Mouse (Mus musculus) CH12.LX (cell line): ENCODE results near the gene Aspn. TPM values are rescaled to one million over a fixed set of nuclear protein-coding genes. Genes with fewer than 3 reads are reported as not detected.

Source experiments
- DNase-seq: peaks from one replicate; pipeline ENCODE4 v3.0.0-alpha.2; 2013; ENCODE audit errors: extremely low read depth
- H3K27ac ChIP-seq: 2 replicates; pipeline ENCODE4 v1.5.1; 2012; ENCODE audit warnings: low read depth, mild to moderate bottlenecking, control low read depth, moderate library complexity; ENCODE audit not compliant: insufficient read depth
- H3K27me3 ChIP-seq: replicated peaks from 2 replicates; pipeline ENCODE3; 2012; ENCODE audit warnings: inconsistent platforms
- H3K36me3 ChIP-seq, 2 experiments: replicated peaks in 1 of 2; 2 replicates each; pipeline versions ENCODE3 to v1.6.1; 2012; ENCODE audit warnings: inconsistent platforms in 1 of 2, low read length in 1 of 2, mild to moderate bottlenecking in 1 of 2, mixed read lengths in 1 of 2, moderate library complexity in 1 of 2; ENCODE audit not compliant: control insufficient read depth in 1 of 2, insufficient read depth in 1 of 2
- H3K4me1 ChIP-seq, 2 experiments: 2 replicates each; pipeline ENCODE4 v1.6.1; 2012; ENCODE audit warnings: inconsistent platforms in 1 of 2, moderate library complexity in 1 of 2; ENCODE audit not compliant: insufficient read depth in 2 of 2, control insufficient read depth in 1 of 2
- H3K4me2 ChIP-seq: 2 replicates; pipeline ENCODE4 v1.6.1; 2012; ENCODE audit warnings: low read depth, mild to moderate bottlenecking, control low read depth; ENCODE audit not compliant: poor library complexity, insufficient read depth, severe bottlenecking
- H3K4me3 ChIP-seq, 3 experiments: fragments of 150-350 bp in 1 of 3; sonication (generic) in 1 of 3; replicated peaks in 1 of 3; 2 replicates each; pipeline versions ENCODE3 to v1.5.1; 2011 to 2012; ENCODE audit warnings: low read depth in 2 of 3, low read length in 2 of 3, mild to moderate bottlenecking in 2 of 3, moderate library complexity in 2 of 3, control low read depth in 1 of 3, improper control_type of control experiment in 1 of 3, inconsistent platforms in 1 of 3, mixed read lengths in 1 of 3; ENCODE audit not compliant: poor library complexity in 1 of 3
- H3K79me2 ChIP-seq: replicated peaks from 2 replicates; pipeline ENCODE4 v1.6.1; 2012; ENCODE audit warnings: mild to moderate bottlenecking, moderate library complexity; ENCODE audit not compliant: control insufficient read depth, poor library complexity, insufficient read depth, severe bottlenecking; ENCODE audit errors: extremely low read depth
- H3K9ac ChIP-seq: 2 replicates; pipeline ENCODE4 v1.6.1; 2012; ENCODE audit warnings: low read depth, mild to moderate bottlenecking, control low read depth, moderate library complexity; ENCODE audit not compliant: insufficient read depth
- H3K9me3 ChIP-seq: replicated peaks from 2 replicates; pipeline ENCODE3; 2012; ENCODE audit warnings: low read length, inconsistent platforms, mixed read lengths
- BHLHE40 ChIP-seq: IDR thresholded peaks from 2 replicates; pipeline ENCODE4 v1.6.1; 2011; ENCODE audit warnings: mild to moderate bottlenecking, low read depth, low read length, improper control_type of control experiment
- CHD2 ChIP-seq: IDR thresholded peaks from 2 replicates; pipeline ENCODE4 v1.6.1; 2011; ENCODE audit warnings: low read length, improper control_type of control experiment
- ELF1 ChIP-seq: IDR thresholded peaks from 2 replicates; pipeline ENCODE4 v1.6.1; 2014; ENCODE audit warnings: low read depth, mild to moderate bottlenecking, inconsistent platforms, low read length, improper control_type of control experiment
- EP300 ChIP-seq: IDR thresholded peaks from 2 replicates; pipeline ENCODE4 v1.6.1; 2011; ENCODE audit warnings: low read length, improper control_type of control experiment
- ETS1 ChIP-seq: conservative IDR thresholded peaks from 2 replicates; pipeline ENCODE4 v1.6.1; 2012; ENCODE audit warnings: low read depth, mild to moderate bottlenecking, inconsistent platforms, low read length, improper control_type of control experiment, moderate library complexity
- GABPA ChIP-seq: IDR thresholded peaks from 2 replicates; pipeline ENCODE4 v1.6.1; 2012; ENCODE audit warnings: low read depth, low read length, improper control_type of control experiment, inconsistent platforms; ENCODE audit not compliant: insufficient replicate concordance
- HCFC1 ChIP-seq: IDR thresholded peaks from 2 replicates; pipeline ENCODE4 v1.6.1; 2012; ENCODE audit warnings: low read depth, mild to moderate bottlenecking, inconsistent platforms, low read length, improper control_type of control experiment
- IRF4 ChIP-seq: IDR thresholded peaks from 2 replicates; pipeline ENCODE4 v1.6.1; 2014; ENCODE audit warnings: low read depth, mild to moderate bottlenecking, inconsistent platforms, low read length, improper control_type of control experiment
- JUN ChIP-seq: IDR thresholded peaks from 2 replicates; pipeline ENCODE4 v1.6.1; 2011; ENCODE audit warnings: low read depth, mild to moderate bottlenecking, low read length, improper control_type of control experiment, moderate library complexity; ENCODE audit not compliant: insufficient read depth
- KAT2A ChIP-seq: IDR thresholded peaks from 2 replicates; pipeline ENCODE4 v1.6.1; 2012; ENCODE audit warnings: low read length, improper control_type of control experiment, inconsistent platforms; ENCODE audit not compliant: insufficient replicate concordance
- MAFK ChIP-seq: IDR thresholded peaks from 2 replicates; pipeline ENCODE4 v1.6.1; 2011; ENCODE audit warnings: low read length, improper control_type of control experiment; ENCODE audit not compliant: insufficient replicate concordance
- MAX ChIP-seq: IDR thresholded peaks from 2 replicates; pipeline ENCODE4 v1.6.1; 2011; ENCODE audit warnings: low read length, improper control_type of control experiment
- MEF2A ChIP-seq: IDR thresholded peaks from 2 replicates; pipeline ENCODE4 v1.6.1; 2014; ENCODE audit warnings: low read depth, mild to moderate bottlenecking, inconsistent platforms, low read length, improper control_type of control experiment, borderline replicate concordance
- MXI1 ChIP-seq: IDR thresholded peaks from 2 replicates; pipeline ENCODE4 v1.6.1; 2011; ENCODE audit warnings: mild to moderate bottlenecking, low read depth, low read length, improper control_type of control experiment
- MYC ChIP-seq: IDR thresholded peaks from 2 replicates; pipeline ENCODE4 v1.6.1; 2011; ENCODE audit warnings: low read depth, mild to moderate bottlenecking, improper control_type of control experiment, low read length
- NELFE ChIP-seq: IDR thresholded peaks from 2 replicates; pipeline ENCODE4 v1.6.1; 2011; ENCODE audit warnings: low read depth, low read length, improper control_type of control experiment
- PAX5 ChIP-seq: IDR thresholded peaks from 2 replicates; pipeline ENCODE4 v1.6.1; 2012; ENCODE audit warnings: low read length, inconsistent platforms, mixed read lengths
- POLR2AphosphoS2 ChIP-seq: IDR thresholded peaks from 2 replicates; pipeline ENCODE4 v1.6.1; 2011; ENCODE audit warnings: low read depth, low read length, improper control_type of control experiment
- RCOR1 ChIP-seq: conservative IDR thresholded peaks from 2 replicates; pipeline ENCODE4 v1.6.1; 2012; ENCODE audit warnings: low read depth, mild to moderate bottlenecking, inconsistent platforms, low read length, improper control_type of control experiment
- SIN3A ChIP-seq: IDR thresholded peaks from 2 replicates; pipeline ENCODE4 v1.6.1; 2012; ENCODE audit warnings: low read length, improper control_type of control experiment, inconsistent platforms
- SMC3 ChIP-seq: IDR thresholded peaks from 2 replicates; pipeline ENCODE4 v1.6.1; 2011; ENCODE audit warnings: low read depth, low read length, improper control_type of control experiment
- TBP ChIP-seq: conservative IDR thresholded peaks from 2 replicates; pipeline ENCODE4 v1.6.1; 2011; ENCODE audit warnings: low read depth, low read length, improper control_type of control experiment
- UBTF ChIP-seq: IDR thresholded peaks from 2 replicates; pipeline ENCODE4 v1.6.1; 2012; ENCODE audit warnings: low read depth, mild to moderate bottlenecking, inconsistent platforms, low read length, improper control_type of control experiment, moderate library complexity
- USF1 ChIP-seq: IDR thresholded peaks from 2 replicates; pipeline ENCODE4 v1.6.1; 2014; ENCODE audit warnings: low read depth, mild to moderate bottlenecking, inconsistent platforms, low read length, improper control_type of control experiment
- ZC3H11A ChIP-seq: IDR thresholded peaks from 2 replicates; pipeline ENCODE4 v1.6.1; 2012; ENCODE audit warnings: low read depth, mild to moderate bottlenecking, inconsistent platforms, low read length, improper control_type of control experiment
- ZKSCAN1 ChIP-seq: IDR thresholded peaks from 2 replicates; pipeline ENCODE4 v1.6.1; 2012; ENCODE audit warnings: low read depth, inconsistent platforms, low read length, improper control_type of control experiment, borderline replicate concordance
- ZNF384 ChIP-seq: IDR thresholded peaks from 2 replicates; pipeline ENCODE4 v1.6.1; 2012; ENCODE audit warnings: low read depth, low read length, improper control_type of control experiment, inconsistent platforms
- dilution Hi-C: fragments of 300-500 bp; cut with MboI; formaldehyde crosslinking; loops from 2 replicates; pipeline ENCODE4 v1.14.3; 2020; ENCODE audit warnings: low sequenced_read_pairs; ENCODE audit not compliant: extremely low pct_unique_long_range_greater_than_20kb, extremely low pct_ligation_motif_present
- in situ Hi-C: fragments of 300-500 bp; cut with MboI; formaldehyde crosslinking; loops from 3 replicates; pipeline ENCODE4 v1.14.3; 2019; ENCODE audit warnings: low sequenced_read_pairs, low pct_ligation_motif_present, low pct_unique_long_range_greater_than_20kb, mixed read lengths
- polyA plus RNA-seq: library from polyadenylated mRNA; unstranded; fragments of >175 nt; gene quantifications from 2 replicates; pipeline ENCODE4 v1.2.1, GENCODE M21; 2012; ENCODE audit warnings: low read depth; ENCODE audit not compliant: insufficient read length
- total RNA-seq, 2 experiments: library from RNA; depleted of rRNA; stranded (reverse); fragments of 300-350 nt in 1 of 2; fragments of >200 nt in 1 of 2; gene quantifications; 2 replicates each; pipeline ENCODE4 v1.2.3; 2012 to 2014

The Aspn gene
- total and polyA plus RNA-seq, 3 experiments, result 0.23 TPM; not detected in 2

DNA sequence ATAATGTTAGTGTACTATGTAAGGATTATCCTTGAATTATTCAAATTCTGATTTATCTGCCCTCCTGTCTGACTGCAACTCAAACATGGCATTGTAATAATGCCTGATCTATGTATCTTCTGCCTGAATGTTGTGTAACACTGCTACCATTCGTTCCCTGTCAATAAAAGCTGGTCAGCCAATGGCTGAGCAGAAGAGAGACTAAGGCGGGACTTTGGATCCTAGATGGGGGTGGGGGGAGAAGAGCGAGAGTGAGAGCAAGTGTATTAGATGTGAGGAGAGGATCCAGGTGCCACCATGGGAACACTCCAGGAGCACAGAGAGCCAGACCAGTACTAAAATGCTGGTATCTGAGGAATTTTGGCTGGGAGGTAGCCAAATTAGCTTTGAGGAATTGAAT lies 26.1 kb downstream of the Aspn start:
- no peaks in the 10 kb centered on the region for H3K36me3 ChIP-seq
- dilution Hi-C loops, result no loop called here
- no peaks in the 10 kb centered on the region for H3K79me2 ChIP-seq
- DNase-seq, result no peak
- no peak overlapping the region for H3K27ac ChIP-seq
- H3K9me3 ChIP-seq, result no peaks in the 10 kb centered on the region
- no peak overlapping the region for H3K9ac ChIP-seq
- H3K4me3 ChIP-seq, result no peak overlapping the region
- H3K27me3 ChIP-seq, result no peaks in the 10 kb centered on the region
- H3K4me1 ChIP-seq, result no peaks in the 10 kb centered on the region
- H3K4me2 ChIP-seq, result no peak overlapping the region
- TF ChIP-seq POLR2AphosphoS2 (no peak), ETS1 (no peak), NELFE (no peak), MAX (no peak), ZNF384 (no peak), USF1 (no peak), ZC3H11A (no peak), HCFC1 (no peak), EP300 (no peak), SIN3A (no peak), RCOR1 (no peak), MAFK (no peak), SMC3 (no peak), BHLHE40 (no peak), MXI1 (no peak), JUN (no peak), ZKSCAN1 (no peak), PAX5 (no peak)
- in situ Hi-C loops, result no loop called here

DNA sequence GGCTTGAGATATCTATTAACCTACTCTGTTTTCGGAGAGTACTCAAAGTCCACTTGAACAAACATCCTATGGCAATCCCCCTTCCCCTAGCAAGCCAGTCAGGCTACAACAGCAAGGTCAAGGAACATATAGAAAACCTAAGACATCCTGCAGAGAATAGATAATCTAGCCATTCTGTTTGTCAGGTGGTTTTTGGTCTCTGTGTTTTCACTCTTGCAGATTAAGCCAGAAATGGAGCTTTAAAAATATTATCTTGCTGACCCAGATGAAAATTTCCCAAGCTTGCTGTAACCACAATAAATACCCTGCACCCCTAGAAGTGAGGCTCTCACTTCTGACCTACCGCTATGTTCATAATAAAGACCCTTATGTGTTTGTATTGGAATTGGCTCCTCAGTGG lies 27.2 kb downstream of the Aspn start:
- Histone ChIP-seq H3K9me3 (no peaks in the 10 kb centered on the region), H3K4me2 (no peak overlapping the region), H3K27me3 (no peaks in the 10 kb centered on the region), H3K79me2 (no peaks in the 10 kb centered on the region), H3K36me3 (no peaks in the 10 kb centered on the region), H3K4me1 (no peaks in the 10 kb centered on the region), H3K27ac (no peak overlapping the region), H3K4me3 (no peak overlapping the region), H3K9ac (no peak overlapping the region)
- dilution Hi-C loops, result no loop called here
- DNase-seq, result no peak
- in situ Hi-C loops, result no loop called here
- TF ChIP-seq TBP (no peak), EP300 (no peak), SMC3 (no peak), ZNF384 (no peak), USF1 (no peak), CHD2 (no peak), MYC (no peak), GABPA (no peak), NELFE (no peak), UBTF (no peak), ELF1 (no peak), JUN (no peak), PAX5 (no peak), MXI1 (no peak), KAT2A (no peak), MEF2A (no peak), IRF4 (no peak), POLR2AphosphoS2 (no peak), BHLHE40 (no peak)
